Mouse (Mus musculus): ENCODE measurements around the gene Adat1. TPM values are rescaled to one million over a fixed set of nuclear protein-coding genes. Genes with fewer than 3 reads are reported as not detected.

Adat1 gene
- polyA plus RNA-seq, 1 experiment from 2014 or later = 11.9 TPM

GRCm38 (mm10) chr8:111934201-111934600 lies 57.9 kb downstream of the Adat1 start:
- Histone ChIP-seq H3K27ac (no peak overlapping the region), H3K9me3 (no peaks in the 10 kb centered on the region), H3K4me1 (peaks cover 21% of the 10 kb centered on the region), H3K27me3 (no peaks in the 10 kb centered on the region), H3K4me2 (peak overlapping the region; percentile 96), H3K4me3 (no peak overlapping the region), H3K9ac (no peak overlapping the region), H3K36me3 (no peaks in the 10 kb centered on the region)
- ATAC-seq (ENCODE audit: insufficient number of reproducible peaks, insufficient read depth, low FRiP score, low TSS enrichment, low read depth) = no peak
- 83% methylated on average over 2 of the region's 2 CpGs for WGBS

- ATAC-seq (ENCODE audit: insufficient number of reproducible peaks, insufficient read depth, low FRiP score, low TSS enrichment, low read depth) = peak; percentile 98
- Histone ChIP-seq H3K27ac (peak within 1 kb of the TSS; percentile 81), H3K4me2 (peak within 1 kb of the TSS; percentile 96), H3K9me3 (no peaks in the 10 kb centered on the region), H3K9ac (peak within 1 kb of the TSS; percentile 85), H3K4me1 (peaks cover 21% of the 10 kb centered on the region), H3K27me3 (no peaks in the 10 kb centered on the region), H3K4me3 (peak within 1 kb of the TSS; percentile 76), H3K36me3 (no peaks in the 10 kb centered on the region)
- WGBS = 1% methylated on average over 53 of the region's 53 CpGs
These were observed 58.6 kb downstream of the Adat1 start, which contains the start of gene Tmem231 for GRCm38 (mm10) chr8:111933348-111934076. Tmem231 (minus strand) TSS chr8:111933881.

- no peaks in the 10 kb centered on the region for H3K36me3 ChIP-seq
- peak overlapping the region; percentile 85 for H3K9ac ChIP-seq
- peak overlapping the region; percentile 81 for H3K27ac ChIP-seq
- H3K4me2 ChIP-seq = peak overlapping the region; percentile 96
- peak overlapping the region; percentile 76 for H3K4me3 ChIP-seq
- peaks cover 21% of the 10 kb centered on the region for H3K4me1 ChIP-seq
- no peaks in the 10 kb centered on the region for H3K27me3 ChIP-seq
- H3K9me3 ChIP-seq = no peaks in the 10 kb centered on the region
- WGBS = 31% methylated on average over 19 of the region's 19 CpGs
- no peak for ATAC-seq (ENCODE audit: insufficient number of reproducible peaks, insufficient read depth, low FRiP score, low TSS enrichment, low read depth)
These were observed 59.3 kb downstream of the Adat1 start for GRCm38 (mm10) chr8:111932580-111933336.

- ATAC-seq (ENCODE audit: insufficient number of reproducible peaks, insufficient read depth, low FRiP score, low TSS enrichment, low read depth) = no peak
- peak overlapping the region; percentile 96; the same call in 1 of the 2 replicates for H3K4me2 ChIP-seq
- no peaks in the 10 kb centered on the region for H3K27me3 ChIP-seq
- H3K27ac ChIP-seq = peak overlapping the region; percentile 34; the same call in 1 of the 2 replicates
- H3K4me3 ChIP-seq = no peak overlapping the region
- no peaks in the 10 kb centered on the region for H3K9me3 ChIP-seq
- H3K4me1 ChIP-seq = peaks cover 21% of the 10 kb centered on the region
- H3K36me3 ChIP-seq = no peaks in the 10 kb centered on the region
- H3K9ac ChIP-seq = no peak overlapping the region
- WGBS = 54% methylated on average over 16 of the region's 16 CpGs
These were observed 60.4 kb downstream of the Adat1 start for GRCm38 (mm10) chr8:111931721-111932120.

GRCm38 (mm10) chr8:111929648-111930344 lies 62.3 kb downstream of the Adat1 start:
- no peak for ATAC-seq (ENCODE audit: insufficient number of reproducible peaks, insufficient read depth, low FRiP score, low TSS enrichment, low read depth)
- Histone ChIP-seq H3K36me3 (no peaks in the 10 kb centered on the region), H3K27me3 (no peaks in the 10 kb centered on the region), H3K9ac (no peak overlapping the region), H3K9me3 (no peaks in the 10 kb centered on the region), H3K4me3 (no peak overlapping the region), H3K4me2 (no peak overlapping the region), H3K27ac (no peak overlapping the region), H3K4me1 (peaks cover 21% of the 10 kb centered on the region)
- 77% methylated on average over 8 of the region's 8 CpGs for WGBS

- no peaks in the 10 kb centered on the region for H3K4me1 ChIP-seq
- ATAC-seq (ENCODE audit: insufficient number of reproducible peaks, insufficient read depth, low FRiP score, low TSS enrichment, low read depth) = no peak
- H3K27ac ChIP-seq = no peak overlapping the region
- WGBS = 76% methylated on average over 7 of the region's 7 CpGs
- no peaks in the 10 kb centered on the region for H3K27me3 ChIP-seq
- H3K4me2 ChIP-seq = no peak overlapping the region
- no peaks in the 10 kb centered on the region for H3K36me3 ChIP-seq
- H3K9me3 ChIP-seq = no peaks in the 10 kb centered on the region
- no peak overlapping the region for H3K9ac ChIP-seq
- no peak overlapping the region for H3K4me3 ChIP-seq
These were observed 67.1 kb downstream of the Adat1 start for GRCm38 (mm10) chr8:111924976-111925375.

- Histone ChIP-seq H3K4me3 (no peak overlapping the region), H3K9ac (no peak overlapping the region), H3K4me2 (no peak overlapping the region), H3K4me1 (no peaks in the 10 kb centered on the region), H3K27me3 (no peaks in the 10 kb centered on the region), H3K36me3 (peaks cover 5% of the 10 kb centered on the region), H3K27ac (no peak overlapping the region), H3K9me3 (no peaks in the 10 kb centered on the region)
- 27% methylated on average over 10 of the region's 10 CpGs for WGBS
- ATAC-seq (ENCODE audit: insufficient number of reproducible peaks, insufficient read depth, low FRiP score, low TSS enrichment, low read depth) = no peak
These were observed 68.7 kb downstream of the Adat1 start for GRCm38 (mm10) chr8:111923383-111923804.

GRCm38 (mm10) chr8:111920971-111921370 lies 71.1 kb downstream of the Adat1 start:
- no peak for ATAC-seq (ENCODE audit: insufficient number of reproducible peaks, insufficient read depth, low FRiP score, low TSS enrichment, low read depth)
- Histone ChIP-seq H3K27ac (no peak overlapping the region), H3K4me2 (no peak overlapping the region), H3K27me3 (no peaks in the 10 kb centered on the region), H3K4me3 (no peak overlapping the region), H3K36me3 (peaks cover 10% of the 10 kb centered on the region), H3K4me1 (no peaks in the 10 kb centered on the region), H3K9ac (no peak overlapping the region), H3K9me3 (no peaks in the 10 kb centered on the region)
- WGBS = 80% methylated on average over 4 of the region's 4 CpGs

- no peak overlapping the region for H3K9ac ChIP-seq
- ATAC-seq (ENCODE audit: insufficient number of reproducible peaks, insufficient read depth, low FRiP score, low TSS enrichment, low read depth) = no peak
- H3K4me2 ChIP-seq = no peak overlapping the region
- H3K36me3 ChIP-seq = peaks cover 10% of the 10 kb centered on the region
- WGBS = 84% methylated on average over 2 of the region's 2 CpGs
- no peaks in the 10 kb centered on the region for H3K27me3 ChIP-seq
- H3K27ac ChIP-seq = no peak overlapping the region
- no peaks in the 10 kb centered on the region for H3K9me3 ChIP-seq
- peaks cover 4% of the 10 kb centered on the region for H3K4me1 ChIP-seq
- H3K4me3 ChIP-seq = no peak overlapping the region
These were observed 72.4 kb downstream of the Adat1 start for GRCm38 (mm10) chr8:111919663-111920062.
